In the genomic region with DNA sequence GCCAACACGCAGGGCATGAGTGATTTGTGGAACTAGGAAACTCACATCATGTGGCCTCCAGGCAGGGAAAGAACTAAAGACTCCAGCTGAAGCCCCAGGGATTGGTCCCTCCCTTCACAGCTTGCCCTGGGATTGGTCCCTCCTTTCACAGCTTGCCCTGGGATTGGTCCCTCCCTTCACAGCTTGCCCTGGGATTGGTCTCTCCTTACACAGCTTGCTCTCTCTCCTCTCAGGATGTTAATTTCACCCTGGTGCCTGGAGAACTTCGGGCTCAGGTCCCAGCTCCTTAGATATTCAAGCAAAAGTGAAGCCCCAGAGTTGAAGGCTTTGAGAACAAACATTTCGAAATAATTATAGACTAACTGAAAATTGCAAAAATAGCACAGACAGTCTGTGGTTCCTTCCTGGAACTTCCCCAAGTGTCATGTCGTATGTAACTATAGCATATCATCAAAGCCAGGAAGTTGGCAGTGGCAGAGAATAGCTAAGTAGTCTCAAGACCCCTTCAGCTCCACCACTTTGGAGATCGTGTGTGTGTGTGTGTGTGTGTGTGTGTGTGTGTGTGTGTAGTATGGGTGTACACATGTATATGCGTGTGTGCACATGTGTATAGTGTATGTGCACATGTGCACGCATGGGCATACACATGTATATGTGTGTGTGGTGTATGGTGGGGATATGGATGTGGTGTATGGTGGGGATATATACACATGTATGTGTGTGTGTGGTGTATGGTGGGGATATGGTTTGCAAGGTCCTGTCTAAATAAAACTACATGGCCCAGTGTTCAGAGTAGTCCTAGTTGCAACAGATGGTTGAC, we compare ENCODE assay signal across 7 mouse cellular contexts. TPM values are rescaled to one million over a fixed set of nuclear protein-coding genes. Genes with fewer than 3 reads are reported as not detected.
DNase-seq lines count a peak whose midpoint lies in the region; ATAC-seq lines count a peak whose summit lies in the region.

No protein-coding gene starts in this region.

- H3K9me3 ChIP-seq in midbrain, embryonic 13.5 days: no peaks in the 10 kb centered on the region
- H3K9me3 ChIP-seq in midbrain, embryonic 10.5 days (replicated peaks): no peaks in the 10 kb centered on the region
- no peaks in the 10 kb centered on the region for H3K9me3 ChIP-seq in kidney, embryonic 14.5 days (ENCODE audit: control insufficient read depth, low read length)
- no peaks in the 10 kb centered on the region for H3K9me3 ChIP-seq in liver, embryonic 11.5 days (ENCODE audit: control insufficient read depth, low read length)

- H3K4me2 ChIP-seq in midbrain, embryonic 13.5 days (replicated peaks): no peak overlapping the region
- H3K4me2 ChIP-seq in kidney, embryonic 14.5 days (replicated peaks; ENCODE audit: low read depth, low read length): no peak overlapping the region
- H3K4me2 ChIP-seq in liver, embryonic 11.5 days: no peak overlapping the region

- no peak for DNase-seq in midbrain, embryonic 10.5 days (ENCODE audit: low spot score)
- DNase-seq in embryo, embryonic 11 days: peak; percentile 41
- no peak for DNase-seq in liver, embryonic 11.5 days (ENCODE audit: low spot score)
- DNase-seq in retina, postnatal 1 day: peak; percentile 53
- DNase-seq in spleen, postnatal 10 days (ENCODE audit: low spot score in 2 of 2): no peak

- no peaks in the 10 kb centered on the region for H3K36me3 ChIP-seq in midbrain, embryonic 13.5 days
- H3K36me3 ChIP-seq in midbrain, embryonic 10.5 days: no peaks in the 10 kb centered on the region
- H3K36me3 ChIP-seq in kidney, embryonic 14.5 days (ENCODE audit: control insufficient read depth, insufficient read depth, low read length): no peaks in the 10 kb centered on the region
- no peaks in the 10 kb centered on the region for H3K36me3 ChIP-seq in liver, embryonic 11.5 days (ENCODE audit: control insufficient read depth, insufficient read depth, low read length)

- ATAC-seq in midbrain, embryonic 13.5 days: peak; percentile 62; the same call in 1 of the 2 replicates
- peak; percentile 78; the same call in 1 of the 2 replicates for ATAC-seq in kidney, embryonic 14.5 days (ENCODE audit: low FRiP score, low TSS enrichment)
- 0 out of 2 replicates have a peak, but pooled peaks have one; percentile 57 for ATAC-seq in liver, embryonic 11.5 days (replicated peaks; ENCODE audit: low FRiP score)

- no peak overlapping the region for H3K27ac ChIP-seq in midbrain, embryonic 13.5 days
- H3K27ac ChIP-seq in midbrain, embryonic 10.5 days (replicated peaks): no peak overlapping the region
- H3K27ac ChIP-seq in kidney, embryonic 14.5 days (ENCODE audit: low read depth, low read length): no peak overlapping the region
- H3K27ac ChIP-seq in liver, embryonic 11.5 days (ENCODE audit: low read depth, low read length): no peak overlapping the region

- H3K9ac ChIP-seq in midbrain, embryonic 13.5 days (replicated peaks): no peak overlapping the region
- H3K9ac ChIP-seq in kidney, embryonic 14.5 days (ENCODE audit: low read depth, low read length): no peak overlapping the region
- H3K9ac ChIP-seq in liver, embryonic 11.5 days (ENCODE audit: low read depth, low read length): no peak overlapping the region; the same call in 1 of the 2 replicates

- 67% methylated on average over 7 of the region's 7 CpGs for WGBS in midbrain, embryonic 13.5 days
- 77% methylated on average over 7 of the region's 7 CpGs for WGBS in midbrain, embryonic 10.5 days
- WGBS in kidney, embryonic 14.5 days: 62% methylated on average over 7 of the region's 7 CpGs
- 53% methylated on average over 7 of the region's 7 CpGs for WGBS in liver, embryonic 11.5 days

- no peaks in the 10 kb centered on the region for H3K27me3 ChIP-seq in midbrain, embryonic 13.5 days
- H3K27me3 ChIP-seq in midbrain, embryonic 10.5 days (ENCODE audit: low read depth, poor library complexity, severe bottlenecking): no peaks in the 10 kb centered on the region
- H3K27me3 ChIP-seq in kidney, embryonic 14.5 days (ENCODE audit: control insufficient read depth, insufficient read depth, low read length): no peaks in the 10 kb centered on the region
- H3K27me3 ChIP-seq in liver, embryonic 11.5 days (replicated peaks; ENCODE audit: control insufficient read depth, insufficient read depth, low read length): no peaks in the 10 kb centered on the region

- 0 out of 2 replicates have a peak, but pooled peaks cover 4% of the 10 kb centered on the region for H3K4me1 ChIP-seq in midbrain, embryonic 13.5 days (replicated peaks)
- peaks cover 3% of the 10 kb centered on the region; the same call in 1 of the 2 replicates for H3K4me1 ChIP-seq in midbrain, embryonic 10.5 days
- no peaks in the 10 kb centered on the region for H3K4me1 ChIP-seq in kidney, embryonic 14.5 days (ENCODE audit: control insufficient read depth, insufficient read depth, low read length)
- H3K4me1 ChIP-seq in liver, embryonic 11.5 days (replicated peaks; ENCODE audit: control insufficient read depth, insufficient read depth, low read length): 0 out of 2 replicates have a peak, but pooled peaks cover 2% of the 10 kb centered on the region

- no peak overlapping the region for H3K4me3 ChIP-seq in midbrain, embryonic 13.5 days (replicated peaks)
- no peak overlapping the region for H3K4me3 ChIP-seq in midbrain, embryonic 10.5 days
- no peak overlapping the region for H3K4me3 ChIP-seq in kidney, embryonic 14.5 days (ENCODE audit: low read length)
- H3K4me3 ChIP-seq in liver, embryonic 11.5 days (ENCODE audit: low read depth, low read length): no peak overlapping the region

RNA-seq across cellular contexts. Expression of a gene that starts 17.6 kb away (rescaled TPM):
- polyA plus RNA-seq in midbrain, embryonic 13.5 days (2015; fragmentation: Nextera tagmentation; extraction: Ambion mirVana): 0.24 and 0.58 TPM in 2 replicates
- 0.11 and 0.14 TPM in 2 replicates for polyA plus RNA-seq in midbrain, embryonic 10.5 days (2016; fragmentation: Nextera tagmentation; extraction: Ambion mirVana)
- polyA plus RNA-seq in kidney, embryonic 14.5 days (2014; fragmentation: Nextera tagmentation; extraction: Ambion mirVana): not detected in 2 replicates
- 0.26 TPM in 1 of 2 replicates, not detected in the other for polyA plus RNA-seq in liver, embryonic 11.5 days (2014; fragmentation: Nextera tagmentation; extraction: Ambion mirVana)

RNA-seq across cellular contexts. Expression of a gene that starts 19.8 kb away (rescaled TPM):
- polyA plus RNA-seq in midbrain, embryonic 13.5 days (2015; fragmentation: Nextera tagmentation; extraction: Ambion mirVana): 0.96 and 1.3 TPM in 2 replicates
- 3.8 and 3.9 TPM in 2 replicates for polyA plus RNA-seq in midbrain, embryonic 10.5 days (2016; fragmentation: Nextera tagmentation; extraction: Ambion mirVana)
- 2.9 and 3.8 TPM in 2 replicates for polyA plus RNA-seq in kidney, embryonic 14.5 days (2014; fragmentation: Nextera tagmentation; extraction: Ambion mirVana)
- polyA plus RNA-seq in liver, embryonic 11.5 days (2014; fragmentation: Nextera tagmentation; extraction: Ambion mirVana): 11.8 and 11.9 TPM in 2 replicates

RNA-seq across cellular contexts. Expression of a gene that starts 43.7 kb away (rescaled TPM):
- polyA plus RNA-seq in midbrain, embryonic 13.5 days (2015; fragmentation: Nextera tagmentation; extraction: Ambion mirVana): 38.8 and 39.7 TPM in 2 replicates
- 32.0 and 34.2 TPM in 2 replicates for polyA plus RNA-seq in midbrain, embryonic 10.5 days (2016; fragmentation: Nextera tagmentation; extraction: Ambion mirVana)
- polyA plus RNA-seq in kidney, embryonic 14.5 days (2014; fragmentation: Nextera tagmentation; extraction: Ambion mirVana): 18.2 and 32.4 TPM in 2 replicates
- polyA plus RNA-seq in liver, embryonic 11.5 days (2014; fragmentation: Nextera tagmentation; extraction: Ambion mirVana): 25.1 and 26.6 TPM in 2 replicates

Comparison
In these comparisons a context has a peak if more than half of its experiments do, and no peak if none do; other contexts are left out.
1. DNase-seq: peak in embryo, embryonic 11 days (single experiment) and retina, postnatal 1 day (single experiment); none in midbrain, embryonic 10.5 days (single experiment), liver, embryonic 11.5 days (single experiment) and spleen, postnatal 10 days (0 of 2).
2. Peak in every context shown above with its lines, with median percentiles within 50 percentile points of each other: ATAC-seq.